Mouse (Mus musculus) layer of hippocampus, adult 2 months (tissue): ENCODE data around the gene Apol7a. TPM values are rescaled to one million over a fixed set of nuclear protein-coding genes. Genes with fewer than 3 reads are reported as not detected.
A peak's percentile ranks its signal among the peaks of the same experiment; 100 is the strongest.

Source experiments
- DNase-seq, 2 experiments: peaks; one replicate each; pipeline ENCODE4 v3.0.0; 2022; ENCODE audit warnings: low spot score in 2 of 2
- H3K27ac ChIP-seq: fragments of 200-600 bp; 2 replicates; pipeline ENCODE4 v1.8.1; 2022
- H3K4me3 ChIP-seq: fragments of 200-600 bp; 2 replicates; pipeline ENCODE4 v1.8.1; 2022; ENCODE audit warnings: mild to moderate bottlenecking
- CTCF ChIP-seq: fragments of 200-600 bp; conservative IDR thresholded peaks from 2 replicates; pipeline ENCODE4 v1.8.1; 2022; ENCODE audit warnings: antibody characterized with exemption, mild to moderate bottlenecking, moderate library complexity
- total RNA-seq, 2 experiments: library from RNA; stranded (reverse); gene quantifications; 2 replicates each; pipeline ENCODE4 v1.2.3; 2021

Gene Apol7a
- total RNA-seq, 2 experiments from 2014 or later: not detected

DNA sequence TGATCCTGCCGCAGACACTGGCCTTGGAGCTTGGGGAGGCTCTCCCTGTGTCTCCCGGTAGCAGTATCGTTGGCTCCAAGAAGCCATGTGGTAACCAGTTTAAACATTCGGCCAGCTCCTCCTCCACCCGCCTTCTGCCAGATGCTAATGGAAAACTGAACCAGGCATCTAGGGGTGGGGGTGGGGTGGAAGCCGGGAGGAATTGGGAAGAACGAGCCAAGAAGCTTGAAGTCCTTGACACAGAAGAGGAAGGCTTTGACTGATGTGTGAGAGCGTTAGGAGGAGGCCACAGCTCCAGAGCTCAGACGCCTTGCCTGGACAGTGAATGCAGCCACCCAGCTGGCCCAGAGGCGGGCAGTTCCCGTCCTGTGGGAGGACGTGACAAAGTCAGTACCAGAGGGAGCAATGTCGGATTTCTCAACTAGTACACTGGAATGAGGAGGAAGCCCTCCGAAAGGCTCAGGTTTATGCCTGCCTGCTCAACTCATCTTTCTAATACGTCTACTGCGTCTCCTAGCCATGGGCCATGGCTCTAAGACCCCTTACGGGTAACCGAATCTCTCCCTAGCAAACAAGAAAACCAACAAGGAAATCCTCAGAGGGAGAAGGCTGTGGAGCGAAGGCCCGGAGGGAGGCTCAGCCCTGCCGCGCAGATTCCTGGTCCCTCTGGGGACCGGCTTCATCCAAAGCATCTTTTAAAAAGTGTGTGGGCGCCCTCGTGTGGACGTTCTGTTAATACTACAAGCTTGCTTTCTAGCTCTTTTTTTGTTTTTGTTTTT is 32.0 kb downstream of the Apol7a start:
- TF ChIP-seq CTCF: peak; percentile 87
- Histone ChIP-seq H3K27ac (peak overlapping the region; percentile 95), H3K4me3 (peak overlapping the region; percentile 44)
- peak; percentile 82 to 89 for DNase-seq

DNA sequence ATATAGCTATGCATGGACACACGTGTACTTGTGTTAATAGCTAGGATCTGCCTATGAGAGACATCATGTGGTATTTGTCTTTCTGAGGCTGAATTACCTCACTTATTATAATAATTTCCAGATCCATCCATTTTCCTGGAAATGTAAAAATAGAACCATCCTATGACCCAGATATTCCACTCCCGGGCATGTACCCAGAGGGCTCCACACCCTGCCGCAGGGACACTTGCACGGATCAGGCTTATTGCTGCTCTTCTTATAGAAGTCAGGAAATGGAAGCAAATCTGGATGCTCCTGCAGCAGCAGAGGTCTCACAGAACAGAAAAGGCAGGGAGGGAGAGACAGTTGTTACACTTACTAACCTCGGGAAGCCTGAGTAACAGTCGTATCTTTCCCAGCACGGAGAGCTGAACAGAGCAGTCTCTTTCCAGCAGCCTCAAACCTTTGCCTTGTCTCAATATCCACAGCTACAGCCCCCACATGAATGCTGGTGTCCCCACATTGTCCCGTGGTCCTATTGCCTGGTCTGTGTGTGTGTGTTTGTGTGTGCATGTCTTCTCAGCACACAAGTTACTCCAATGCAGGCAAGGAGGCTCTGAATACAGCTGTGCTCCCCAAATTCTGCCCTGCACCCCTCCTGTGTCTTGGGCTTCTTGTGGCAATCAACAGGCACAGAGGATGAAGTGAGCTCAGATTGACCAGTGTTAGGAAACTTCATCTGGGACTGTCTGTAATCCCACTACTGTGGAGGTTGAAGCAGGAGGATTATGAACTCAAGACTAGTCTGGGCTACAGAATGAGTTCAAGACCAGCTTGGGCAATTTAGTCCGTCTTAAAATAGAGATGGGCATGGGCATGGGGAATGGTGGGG is 33.0 kb downstream of the Apol7a start:
- DNase-seq: no peak
- Histone ChIP-seq H3K4me3 (no peak overlapping the region), H3K27ac (peak overlapping the region; percentile 95)
- no peak for TF ChIP-seq CTCF

DNA sequence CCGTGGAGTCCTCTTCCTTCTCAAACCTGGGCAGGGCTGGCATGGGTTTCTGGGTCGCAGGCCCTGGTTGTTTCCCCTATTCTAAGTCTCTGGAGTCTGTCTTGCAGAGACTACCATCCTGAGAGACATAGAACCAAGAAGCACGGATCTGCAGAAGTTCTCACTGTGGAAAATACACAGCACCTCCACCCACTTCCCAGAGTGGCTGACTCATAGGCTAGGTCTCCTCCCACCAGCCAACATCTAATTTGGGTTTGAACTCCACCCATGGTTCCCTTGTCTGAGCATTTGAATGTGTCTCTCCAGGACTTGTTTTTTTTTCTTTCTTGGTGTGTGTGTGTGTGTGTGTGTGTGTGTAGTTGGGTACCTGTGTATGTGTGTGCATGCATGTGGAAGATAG is 34.9 kb downstream of the Apol7a start:
- Histone ChIP-seq H3K4me3 (no peak overlapping the region; the same call in 1 of the 2 replicates), H3K27ac (peak overlapping the region; percentile 95)
- TF ChIP-seq CTCF: no peak
- peak in 1 of 2 experiments; percentile 72 for DNase-seq

DNA sequence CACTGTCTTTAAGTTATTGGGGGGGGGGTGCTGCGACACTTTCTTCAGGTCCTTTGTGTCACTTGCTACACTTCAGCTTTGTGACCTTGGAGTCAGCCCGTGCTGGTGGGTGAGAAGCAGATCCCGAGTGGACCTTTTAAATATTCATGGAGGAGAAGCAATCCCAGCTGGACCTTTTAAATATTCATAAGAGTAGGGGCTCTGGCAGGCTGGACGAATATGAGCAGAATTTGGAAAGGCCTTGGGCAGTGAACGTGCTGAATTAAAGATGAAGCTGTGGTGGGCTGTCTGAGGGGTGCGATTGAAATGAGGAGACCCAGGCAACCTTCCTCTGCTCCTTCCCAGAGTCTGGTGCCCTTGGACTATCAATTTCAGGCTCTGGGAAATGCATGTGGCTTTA is 35.3 kb downstream of the Apol7a start:
- no peak overlapping the region; the same call in 1 of the 2 replicates for H3K4me3 ChIP-seq
- TF ChIP-seq CTCF: no peak
- H3K27ac ChIP-seq: peak overlapping the region; percentile 95
- DNase-seq: peak in 1 of 2 experiments; percentile 35

DNA sequence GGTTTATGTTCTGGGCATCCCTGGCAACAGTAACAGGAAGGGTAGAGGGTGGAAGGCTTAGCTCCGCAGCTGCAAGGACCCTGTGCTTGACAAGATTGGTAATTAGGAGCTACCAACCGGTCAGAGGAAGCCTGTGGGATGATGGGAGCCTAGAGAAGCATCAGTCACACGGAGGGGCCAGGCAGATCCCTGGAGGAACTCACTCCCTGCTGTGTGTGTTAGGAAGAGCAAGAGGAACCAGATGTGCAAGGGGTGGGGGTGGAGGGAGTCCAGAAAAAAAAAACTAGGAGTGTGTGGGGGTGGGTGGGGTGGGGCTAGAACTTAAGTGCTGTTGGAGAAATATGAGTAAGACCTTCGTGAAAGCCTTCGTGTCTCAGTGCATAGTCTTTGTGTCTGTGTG is 36.0 kb downstream of the Apol7a start:
- DNase-seq: no peak
- Histone ChIP-seq H3K27ac (peak overlapping the region; percentile 95; the same call in 1 of the 2 replicates), H3K4me3 (no peak overlapping the region)
- no peak for TF ChIP-seq CTCF

DNA sequence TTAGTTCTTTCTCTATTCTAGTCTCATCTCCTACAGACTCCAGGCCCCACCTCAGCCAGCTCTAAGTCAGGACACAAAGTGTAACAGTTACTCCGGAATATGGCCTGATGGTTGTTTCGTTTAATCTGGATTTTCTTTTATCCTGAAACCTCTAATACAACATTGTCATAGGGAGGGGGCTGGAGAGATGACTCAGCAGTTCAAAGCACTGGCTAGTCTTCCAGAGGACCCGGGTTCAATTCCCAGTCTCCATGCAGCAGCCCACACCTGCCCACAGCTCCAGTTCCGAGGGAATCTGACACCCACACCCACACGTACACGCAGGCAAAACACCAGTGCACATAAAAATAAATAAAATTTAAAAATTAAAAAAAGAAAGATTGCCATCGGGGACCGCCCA is 39.0 kb downstream of the Apol7a start:
- no peak for DNase-seq
- Histone ChIP-seq H3K4me3 (no peak overlapping the region), H3K27ac (0 out of 2 replicates have a peak overlapping the region, but pooled peaks have one; percentile 89)
- no peak for TF ChIP-seq CTCF

DNA sequence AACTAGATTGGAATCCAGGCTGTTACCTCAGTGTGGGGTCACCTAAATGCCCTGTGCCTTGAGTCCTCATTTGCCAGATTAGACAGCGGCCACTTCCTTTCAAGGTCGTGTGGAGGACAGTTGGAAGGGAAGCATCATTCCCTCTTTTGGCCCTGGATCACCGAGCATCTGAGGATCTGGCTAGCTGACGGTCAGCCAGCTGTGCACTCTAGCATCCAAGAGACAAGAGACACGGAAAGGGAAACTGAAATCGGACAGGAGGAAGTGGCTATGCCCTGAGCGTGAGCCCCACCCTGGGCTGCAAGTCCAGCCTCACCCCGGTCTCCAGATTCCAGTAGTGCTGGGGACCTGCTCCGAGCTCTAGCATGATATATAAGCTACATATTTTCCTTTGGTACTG is 39.4 kb downstream of the Apol7a start:
- H3K4me3 ChIP-seq: no peak overlapping the region
- H3K27ac ChIP-seq: peak overlapping the region; percentile 89
- DNase-seq: no peak

DNA sequence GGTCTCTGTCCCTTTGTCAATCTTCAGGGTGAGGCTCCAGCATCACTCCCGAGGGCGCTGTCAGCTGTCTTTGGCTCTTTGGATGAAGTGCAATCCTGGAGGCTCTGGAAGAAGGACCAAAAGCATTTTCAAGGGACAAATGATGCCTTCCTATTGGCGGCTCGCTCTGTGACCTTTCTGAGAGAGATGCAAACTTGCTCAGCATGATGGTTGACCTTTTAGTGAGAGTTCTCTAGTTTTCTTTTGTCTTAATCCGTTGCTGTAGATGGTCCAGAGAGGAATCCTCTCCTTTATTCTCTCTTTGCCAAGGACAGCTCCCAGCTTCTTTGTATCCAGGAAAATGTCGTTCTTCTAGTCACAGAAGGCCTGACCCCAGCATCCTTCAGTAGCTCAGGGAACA is 39.8 kb downstream of the Apol7a start:
- peak overlapping the region; percentile 53 for H3K4me3 ChIP-seq
- no peak for TF ChIP-seq CTCF
- DNase-seq: no peak
- H3K27ac ChIP-seq: peak overlapping the region; percentile 89

More for the DNA sequence above, 39.4 kb downstream of the Apol7a start:
- no peak for TF ChIP-seq CTCF

DNA sequence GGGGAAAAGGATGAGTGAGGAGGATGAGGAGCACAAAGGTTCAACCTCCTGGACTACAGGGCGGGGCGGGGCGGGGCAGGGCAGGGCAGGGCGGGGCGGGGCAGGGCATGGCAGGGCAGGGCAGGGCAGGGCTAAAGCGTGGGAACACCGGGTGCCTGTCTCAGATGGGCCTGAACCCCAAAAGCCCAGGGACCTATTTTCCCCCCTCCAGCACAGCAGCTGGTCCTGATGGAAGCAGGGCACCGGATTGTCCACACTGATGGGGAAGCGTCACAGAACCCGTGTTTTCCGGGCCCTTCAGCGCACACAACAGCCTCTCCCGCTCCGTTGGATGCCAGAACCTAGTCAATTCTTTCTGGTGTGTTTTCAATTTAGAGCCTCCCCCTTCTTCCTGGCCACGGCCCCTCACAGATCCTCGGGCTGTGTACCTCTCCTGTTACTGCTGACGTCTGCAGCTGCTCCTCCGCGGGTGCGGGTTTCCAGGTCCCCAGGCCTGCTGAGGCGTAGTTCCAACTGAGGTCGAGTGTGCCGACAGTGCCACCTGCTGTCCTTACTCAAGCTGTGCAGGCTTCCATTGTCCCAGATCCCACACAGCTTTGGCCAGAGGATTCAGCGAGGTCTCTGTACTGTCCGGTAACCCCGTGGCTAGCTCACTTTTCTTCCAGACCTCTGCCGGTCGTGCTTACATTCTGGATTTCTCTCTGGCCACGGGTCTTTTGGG is 40.4 kb downstream of the Apol7a start:
- DNase-seq: peak; percentile 80 to 88

DNA sequence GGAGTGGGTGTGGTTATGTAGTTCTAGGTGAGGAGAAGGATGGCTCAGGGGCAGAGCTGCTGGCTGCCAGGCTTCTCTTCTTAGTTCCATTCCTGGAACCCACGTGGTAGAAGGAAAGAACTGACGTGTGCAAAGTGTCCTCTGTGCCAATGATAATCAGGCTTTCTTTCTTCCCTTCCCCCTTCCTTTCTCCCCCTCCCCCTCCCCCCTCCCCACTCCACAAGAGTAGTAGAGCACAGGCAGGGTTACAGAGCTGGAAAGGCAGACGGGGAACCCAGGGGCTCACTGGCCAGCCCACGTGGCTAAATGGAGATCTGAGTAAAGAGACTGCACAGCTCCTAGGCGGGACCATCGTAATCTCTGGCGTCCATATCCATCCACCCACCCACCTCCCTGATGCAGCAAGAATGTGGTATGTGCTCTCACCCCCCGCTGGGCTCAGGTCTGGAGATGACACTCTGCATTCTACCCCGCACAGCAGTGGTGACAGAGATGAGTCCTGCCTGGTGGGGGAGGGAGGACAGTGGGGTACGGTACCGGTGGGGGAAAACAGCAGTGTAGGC is 42.6 kb downstream of the Apol7a start:
- peak in 1 of 2 experiments; percentile 10 for DNase-seq
- Histone ChIP-seq H3K4me3 (peak overlapping the region; percentile 31), H3K27ac (peak overlapping the region; percentile 64; the same call in 1 of the 2 replicates)
- TF ChIP-seq CTCF: no peak

More for the DNA sequence above, 40.4 kb downstream of the Apol7a start:
- H3K4me3 ChIP-seq: peak overlapping the region; percentile 53
- peak; percentile 98 for TF ChIP-seq CTCF
- H3K27ac ChIP-seq: peak overlapping the region; percentile 89

DNA sequence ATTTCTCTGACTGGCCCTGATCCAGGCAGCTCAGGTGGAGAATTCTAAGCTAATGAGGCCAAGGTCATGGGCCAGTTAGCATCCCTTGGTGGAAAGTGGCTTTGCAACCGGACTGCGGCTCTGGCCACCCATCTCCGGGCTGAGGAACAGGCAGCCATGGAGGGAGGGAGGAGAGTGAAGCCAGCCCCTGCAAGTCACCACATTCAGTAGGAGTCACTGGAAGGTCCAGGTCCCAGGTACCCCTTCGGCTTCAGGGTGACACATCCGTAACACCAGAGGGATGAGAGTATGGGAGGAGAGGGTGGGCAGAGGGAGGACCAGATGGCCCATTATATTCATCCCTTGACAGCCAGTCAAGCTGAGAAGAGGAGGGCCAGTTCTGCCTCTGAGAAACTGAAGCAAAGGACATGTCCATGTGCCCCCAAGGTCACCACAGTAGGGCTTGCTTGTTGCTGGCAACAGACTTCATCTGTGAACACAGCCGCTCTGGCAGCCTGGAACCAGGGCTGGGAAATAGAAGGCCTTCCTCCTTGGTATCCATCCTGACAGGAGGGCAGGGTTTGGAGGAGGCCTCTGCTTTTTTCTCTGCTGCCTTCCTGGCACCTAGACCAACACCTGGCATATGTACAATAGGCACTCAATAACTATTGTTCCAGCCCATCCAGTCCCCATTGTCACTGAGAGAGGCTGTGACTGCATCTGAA is 43.9 kb downstream of the Apol7a start:
- no peak overlapping the region for H3K27ac ChIP-seq
- peak in 1 of 2 experiments; percentile 7 for DNase-seq
- TF ChIP-seq CTCF: no peak
- no peak overlapping the region for H3K4me3 ChIP-seq

DNA sequence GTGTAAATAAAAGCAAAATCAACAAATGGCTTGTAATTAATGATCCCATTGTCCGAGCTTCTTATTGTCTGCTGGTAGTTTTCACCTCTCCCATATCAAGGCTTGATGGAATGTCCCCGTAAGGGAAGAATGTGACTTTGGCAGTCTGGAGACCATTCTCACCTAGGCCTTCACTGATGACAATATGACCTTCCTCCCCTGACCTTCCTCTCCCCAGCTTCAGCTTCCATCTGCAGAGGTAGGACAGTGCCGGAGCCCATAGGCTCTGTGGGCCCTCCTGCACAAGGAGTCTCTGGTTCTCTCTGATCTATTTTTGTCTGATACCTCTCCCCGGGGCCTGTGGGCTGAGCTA is 44.4 kb downstream of the Apol7a start:
- TF ChIP-seq CTCF: no peak
- Histone ChIP-seq H3K27ac (no peak overlapping the region), H3K4me3 (no peak overlapping the region)

More for the DNA sequence above, 44.4 kb downstream of the Apol7a start:
- peak in 1 of 2 experiments; percentile 6 for DNase-seq
